Mouse (Mus musculus) duodenum, adult 2 months (tissue): ENCODE measurements around the gene Pdcd6. TPM values are rescaled to one million over a fixed set of nuclear protein-coding genes. Genes with fewer than 3 reads are reported as not detected.

ENCODE experiments used
- polyA plus RNA-seq: library from polyadenylated mRNA; depleted of rRNA; stranded (reverse); fragments of >200 nt; gene quantifications from 2 replicates; pipeline ENCODE4 v1.2.3, GENCODE M21; 2012; ENCODE audit warnings: low replicate concordance; rRNA removed

Gene Pdcd6
- 84.9 and 135 TPM in 2 replicates for polyA plus RNA-seq

DNA sequence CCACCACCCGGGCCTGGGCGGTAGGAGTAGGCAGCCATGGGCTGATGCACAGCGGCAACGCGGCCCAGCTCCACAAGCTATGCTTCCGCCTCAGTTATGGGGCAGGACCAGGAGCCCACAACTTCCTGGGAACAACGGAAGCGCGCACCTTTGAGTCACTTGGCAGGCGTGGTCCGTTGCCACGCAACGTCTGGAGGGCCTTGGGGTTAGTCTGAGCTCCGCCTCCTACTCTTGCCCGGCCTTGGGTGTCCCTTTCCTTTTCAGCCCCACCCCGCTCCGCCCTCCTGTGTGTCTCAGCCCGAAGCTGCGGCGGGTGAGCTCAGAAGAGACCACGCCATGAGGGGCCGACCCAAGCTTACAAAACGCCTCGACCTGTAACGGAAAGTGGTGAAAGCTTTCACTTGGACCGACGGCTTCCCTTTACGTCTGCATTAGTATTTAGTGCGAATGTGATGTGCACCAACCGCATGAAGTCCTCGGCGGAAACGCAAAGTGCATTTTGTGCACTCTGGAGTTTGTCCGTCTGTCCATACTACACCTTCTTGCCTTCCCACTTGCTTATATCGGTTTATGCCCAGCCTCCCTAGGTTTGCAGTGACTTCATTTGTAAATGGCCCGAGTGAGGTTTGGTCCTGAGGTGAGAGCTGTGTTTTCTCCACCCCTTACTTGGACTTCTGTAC, at the start of gene Pdcd6:
Gene Pdcd6, minus strand, starts transcription at position 411 of the 680 bp plus-strand sequence.

DNA sequence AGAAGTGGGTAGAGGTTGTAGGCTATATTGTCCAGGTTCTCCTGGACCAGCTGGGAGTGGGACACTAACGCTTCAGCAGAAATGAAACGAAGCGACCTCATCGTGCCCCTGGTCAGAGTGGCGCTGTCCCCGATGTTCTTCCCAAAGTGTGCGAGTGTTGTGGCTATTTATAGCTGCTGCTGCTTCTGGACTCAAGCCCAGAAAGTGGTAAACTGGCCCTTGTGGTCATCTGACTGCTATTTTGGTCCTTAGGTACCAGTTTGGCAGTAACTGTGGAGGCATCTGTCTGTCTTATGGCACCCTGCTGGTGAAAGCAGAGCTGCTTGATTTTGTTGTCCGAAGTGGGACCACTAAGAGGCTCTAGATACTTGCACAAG, 46.5 kb upstream of the Pdcd6 start, which contains the start of gene Lrrc14b:
Gene Lrrc14b, minus strand, starts transcription at position 147 of the 377 bp plus-strand sequence.

DNA sequence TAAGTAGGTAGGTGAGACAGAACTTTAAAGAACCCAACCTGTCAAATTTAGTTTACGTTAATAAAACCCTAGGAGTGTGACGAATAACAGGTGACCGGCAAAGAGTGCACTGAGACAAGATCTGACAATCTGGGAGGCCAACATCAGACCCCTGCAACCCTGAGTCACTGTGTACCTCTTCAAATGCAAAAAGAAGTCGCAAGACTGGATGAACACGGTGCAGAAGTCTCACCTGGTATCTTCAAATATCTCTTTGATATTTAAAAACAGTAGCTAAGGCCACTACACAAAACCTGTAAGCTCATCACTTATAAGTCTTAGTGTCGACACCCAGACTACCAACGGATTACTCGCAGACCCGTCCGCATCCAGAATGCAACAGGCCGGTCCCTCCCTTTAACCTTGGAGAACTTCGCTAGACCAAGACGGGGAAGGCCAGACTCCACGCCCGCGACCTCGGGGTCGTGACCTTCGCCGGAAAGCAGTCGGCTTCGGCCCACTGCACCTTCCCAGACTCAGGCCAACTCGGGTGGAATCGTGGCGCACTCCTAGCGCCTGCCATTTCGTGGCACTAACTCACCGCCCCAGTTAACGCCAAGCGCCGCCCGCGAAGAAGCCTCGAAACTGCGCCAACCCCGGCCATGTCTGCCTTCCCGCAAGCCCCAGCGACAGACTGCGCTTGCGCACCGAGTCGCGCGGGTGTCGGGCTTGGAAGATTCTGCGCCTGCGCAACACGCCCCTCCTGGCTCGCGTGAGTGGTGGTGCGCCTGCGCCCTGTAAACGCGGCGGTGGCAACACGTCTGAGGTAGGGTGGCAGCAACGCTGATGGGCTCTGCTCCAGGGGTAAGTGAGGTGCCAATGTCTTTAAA, 32.4 kb upstream of the Pdcd6 start, which contains the start of the genes Sdha and Ccdc127:
Gene Sdha, minus strand, starts transcription at position 715 of the 869 bp plus-strand sequence.
Gene Ccdc127, plus strand, starts transcription at position 744 of the 869 bp plus-strand sequence.

DNA sequence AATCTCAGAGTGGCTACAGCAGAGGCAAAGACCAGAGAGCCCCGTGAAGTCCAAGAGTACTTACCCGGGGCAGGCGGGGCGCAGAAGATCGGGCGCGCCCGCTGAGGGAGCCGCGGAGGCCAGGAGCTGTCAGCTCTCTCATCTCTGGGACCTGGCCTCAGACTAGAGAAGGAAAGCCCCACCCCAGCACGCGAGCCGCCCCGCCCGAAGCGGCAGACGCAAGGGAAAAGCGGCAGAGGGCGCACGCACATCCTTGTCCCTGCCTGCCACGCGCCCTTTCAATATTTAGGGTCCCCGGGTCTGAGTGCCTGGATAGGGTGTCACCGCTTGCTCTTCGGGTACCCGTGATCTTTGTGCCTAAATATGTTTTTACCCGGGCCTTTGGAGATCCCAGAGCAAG, 25.2 kb downstream of the Pdcd6 start, which contains the start of gene Ahrr:
Gene Ahrr, minus strand, starts transcription at position 165 of the 400 bp plus-strand sequence.

Other genes with a start within 250 kb of the Pdcd6 start
- 92.8 and 104 TPM in 2 replicates for gene Slc9a3, start 196.1 kb downstream of the Pdcd6 start, polyA plus RNA-seq
- 27.8 and 29.5 TPM in 2 replicates for gene Exoc3, start 108.8 kb downstream of the Pdcd6 start, polyA plus RNA-seq
- gene Ahrr, start 25.2 kb downstream of the Pdcd6 start, polyA plus RNA-seq, result 0.63 and 0.65 TPM in 2 replicates
- 78.2 and 90.4 TPM in 2 replicates for gene Sdha, start 32.7 kb upstream of the Pdcd6 start, polyA plus RNA-seq
- gene Ccdc127, start 32.7 kb upstream of the Pdcd6 start, polyA plus RNA-seq, result 0.51 and 0.64 TPM in 2 replicates
- gene Lrrc14b, start 46.4 kb upstream of the Pdcd6 start, polyA plus RNA-seq, result 0.21 and 0.30 TPM in 2 replicates
- gene Zfp72, start 73.3 kb upstream of the Pdcd6 start, polyA plus RNA-seq, result 0.04 TPM in 2 replicates
- gene Ftl1-ps1, start 82.1 kb upstream of the Pdcd6 start, polyA plus RNA-seq, result 23.3 and 23.8 TPM in 2 replicates
- 0.13 and 0.14 TPM in 2 replicates for gene Zfp825, start 176.4 kb upstream of the Pdcd6 start, polyA plus RNA-seq